Mouse (Mus musculus): ENCODE measurements around the gene Castor1. TPM values are rescaled to one million over a fixed set of nuclear protein-coding genes. Genes with fewer than 3 reads are reported as not detected.

The Castor1 gene
- polyA plus RNA-seq, 1 experiment = 15.8 TPM

GRCm38 (mm10) chr11:4252886-4253285 lies 34.9 kb downstream of the Castor1 start:
- 0 out of 2 replicates have a peak, but pooled peaks cover 4% of the 10 kb centered on the region for H3K4me1 ChIP-seq (ENCODE audit: control insufficient read depth, insufficient read depth, low read length)
- H3K36me3 ChIP-seq (ENCODE audit: control insufficient read depth, insufficient read depth, low read length) = no peaks in the 10 kb centered on the region
- DNase-seq = no peak
- WGBS = 83% methylated on average over 2 of the region's 2 CpGs
- TF ChIP-seq POLR2A (IDR thresholded peaks at IDR 0.05; ENCODE audit: low read depth, low read length) = no peak
- TF ChIP-seq CTCF (conservative IDR thresholded peaks at IDR 0.05; ENCODE audit: insufficient read depth, insufficient read length, low read depth, low read length) = no peak
- no peaks in the 10 kb centered on the region for H3K27me3 ChIP-seq (replicated peaks; ENCODE audit: control insufficient read depth, insufficient read depth, low read length)
- no peak overlapping the region for H3K4me3 ChIP-seq (ENCODE audit: insufficient read depth, low read depth, low read length)
- no peak overlapping the region for H3K27ac ChIP-seq (ENCODE audit: insufficient read depth, low read depth, low read length)

- no peak within 1 kb of the TSS for H3K4me3 ChIP-seq (ENCODE audit: insufficient read depth, low read depth, low read length)
- no peaks in the 10 kb centered on the region for H3K36me3 ChIP-seq (ENCODE audit: control insufficient read depth, insufficient read depth, low read length)
- H3K27me3 ChIP-seq (replicated peaks; ENCODE audit: control insufficient read depth, insufficient read depth, low read length) = no peaks in the 10 kb centered on the region
- TF ChIP-seq POLR2A (IDR thresholded peaks at IDR 0.05; ENCODE audit: low read depth, low read length) = no peak
- H3K27ac ChIP-seq (ENCODE audit: insufficient read depth, low read depth, low read length) = no peak within 1 kb of the TSS
- peaks cover 6% of the 10 kb centered on the region for H3K4me1 ChIP-seq (ENCODE audit: control insufficient read depth, insufficient read depth, low read length)
- WGBS = 47% methylated on average over 11 of the region's 11 CpGs
- DNase-seq = peak; percentile 69
These were observed 39.0 kb downstream of the Castor1 start, which contains the start of gene Lif for GRCm38 (mm10) chr11:4256846-4257607. Gene Lif (plus strand): TSS chr11:4257557.

- 37% methylated on average over 5 of the region's 5 CpGs for WGBS
These were observed 39.7 kb downstream of the Castor1 start for GRCm38 (mm10) chr11:4257756-4258155.

GRCm38 (mm10) chr11:4258657-4259082 lies 40.6 kb downstream of the Castor1 start:
- Histone ChIP-seq H3K36me3 (ENCODE audit: control insufficient read depth, insufficient read depth, low read length) (no peaks in the 10 kb centered on the region), H3K27ac (ENCODE audit: insufficient read depth, low read depth, low read length) (no peak overlapping the region), H3K27me3 (replicated peaks; ENCODE audit: control insufficient read depth, insufficient read depth, low read length) (no peaks in the 10 kb centered on the region), H3K4me3 (ENCODE audit: insufficient read depth, low read depth, low read length) (no peak overlapping the region), H3K4me1 (ENCODE audit: control insufficient read depth, insufficient read depth, low read length) (peaks cover 12% of the 10 kb centered on the region)
- 0% methylated on average over 7 of the region's 7 CpGs for WGBS
- TF ChIP-seq CTCF (conservative IDR thresholded peaks at IDR 0.05; ENCODE audit: insufficient read depth, insufficient read length, low read depth, low read length) = peak; percentile 89
- no peak for TF ChIP-seq POLR2A (IDR thresholded peaks at IDR 0.05; ENCODE audit: low read depth, low read length)
- peak; percentile 84 for DNase-seq

More at GRCm38 (mm10) chr11:4257756-4258155, 39.7 kb downstream of the Castor1 start:
- Histone ChIP-seq H3K4me3 (ENCODE audit: insufficient read depth, low read depth, low read length) (no peak overlapping the region), H3K4me1 (ENCODE audit: control insufficient read depth, insufficient read depth, low read length) (peaks cover 6% of the 10 kb centered on the region), H3K27me3 (replicated peaks; ENCODE audit: control insufficient read depth, insufficient read depth, low read length) (no peaks in the 10 kb centered on the region), H3K27ac (ENCODE audit: insufficient read depth, low read depth, low read length) (no peak overlapping the region), H3K36me3 (ENCODE audit: control insufficient read depth, insufficient read depth, low read length) (no peaks in the 10 kb centered on the region)
- TF ChIP-seq POLR2A (IDR thresholded peaks at IDR 0.05; ENCODE audit: low read depth, low read length) = no peak
- no peak for TF ChIP-seq CTCF (conservative IDR thresholded peaks at IDR 0.05; ENCODE audit: insufficient read depth, insufficient read length, low read depth, low read length)
- DNase-seq = peak; percentile 93

GRCm38 (mm10) chr11:4260463-4261187 lies 42.6 kb downstream of the Castor1 start:
- Histone ChIP-seq H3K4me3 (ENCODE audit: insufficient read depth, low read depth, low read length) (no peak overlapping the region), H3K27ac (ENCODE audit: insufficient read depth, low read depth, low read length) (0 out of 2 replicates have a peak overlapping the region, but pooled peaks have one; percentile 0), H3K4me1 (ENCODE audit: control insufficient read depth, insufficient read depth, low read length) (peaks cover 19% of the 10 kb centered on the region), H3K36me3 (ENCODE audit: control insufficient read depth, insufficient read depth, low read length) (no peaks in the 10 kb centered on the region), H3K27me3 (replicated peaks; ENCODE audit: control insufficient read depth, insufficient read depth, low read length) (no peaks in the 10 kb centered on the region)
- peak; percentile 73 for DNase-seq
- 15% methylated on average over 14 of the region's 14 CpGs for WGBS
- TF ChIP-seq CTCF (conservative IDR thresholded peaks at IDR 0.05; ENCODE audit: insufficient read depth, insufficient read length, low read depth, low read length) (no peak), POLR2A (IDR thresholded peaks at IDR 0.05; ENCODE audit: low read depth, low read length) (no peak)

GRCm38 (mm10) chr11:4261188-4261494 lies 43.1 kb downstream of the Castor1 start:
- H3K36me3 ChIP-seq (ENCODE audit: control insufficient read depth, insufficient read depth, low read length) = no peaks in the 10 kb centered on the region
- 0 out of 2 replicates have a peak overlapping the region, but pooled peaks have one; percentile 0 for H3K27ac ChIP-seq (ENCODE audit: insufficient read depth, low read depth, low read length)
- 36% methylated on average over 7 of the region's 7 CpGs for WGBS
- H3K4me1 ChIP-seq (ENCODE audit: control insufficient read depth, insufficient read depth, low read length) = peaks cover 19% of the 10 kb centered on the region
- H3K27me3 ChIP-seq (replicated peaks; ENCODE audit: control insufficient read depth, insufficient read depth, low read length) = no peaks in the 10 kb centered on the region
- peak; percentile 60 for DNase-seq
- no peak overlapping the region for H3K4me3 ChIP-seq (ENCODE audit: insufficient read depth, low read depth, low read length)
- peak; percentile 42 for TF ChIP-seq CTCF (conservative IDR thresholded peaks at IDR 0.05; ENCODE audit: insufficient read depth, insufficient read length, low read depth, low read length)
- TF ChIP-seq POLR2A (IDR thresholded peaks at IDR 0.05; ENCODE audit: low read depth, low read length) = no peak

- Histone ChIP-seq H3K27ac (ENCODE audit: insufficient read depth, low read depth, low read length) (no peak overlapping the region), H3K4me1 (ENCODE audit: control insufficient read depth, insufficient read depth, low read length) (peaks cover 19% of the 10 kb centered on the region), H3K4me3 (ENCODE audit: insufficient read depth, low read depth, low read length) (no peak overlapping the region), H3K36me3 (ENCODE audit: control insufficient read depth, insufficient read depth, low read length) (no peaks in the 10 kb centered on the region), H3K27me3 (replicated peaks; ENCODE audit: control insufficient read depth, insufficient read depth, low read length) (no peaks in the 10 kb centered on the region)
- DNase-seq = peak; percentile 45
- 31% methylated on average over 5 of the region's 5 CpGs for WGBS
- TF ChIP-seq CTCF (conservative IDR thresholded peaks at IDR 0.05; ENCODE audit: insufficient read depth, insufficient read length, low read depth, low read length) (no peak), POLR2A (IDR thresholded peaks at IDR 0.05; ENCODE audit: low read depth, low read length) (no peak)
These were observed 43.9 kb downstream of the Castor1 start for GRCm38 (mm10) chr11:4261969-4262368.
